Mouse (Mus musculus): ENCODE data around the gene Atmin.

The Atmin gene

DNA sequence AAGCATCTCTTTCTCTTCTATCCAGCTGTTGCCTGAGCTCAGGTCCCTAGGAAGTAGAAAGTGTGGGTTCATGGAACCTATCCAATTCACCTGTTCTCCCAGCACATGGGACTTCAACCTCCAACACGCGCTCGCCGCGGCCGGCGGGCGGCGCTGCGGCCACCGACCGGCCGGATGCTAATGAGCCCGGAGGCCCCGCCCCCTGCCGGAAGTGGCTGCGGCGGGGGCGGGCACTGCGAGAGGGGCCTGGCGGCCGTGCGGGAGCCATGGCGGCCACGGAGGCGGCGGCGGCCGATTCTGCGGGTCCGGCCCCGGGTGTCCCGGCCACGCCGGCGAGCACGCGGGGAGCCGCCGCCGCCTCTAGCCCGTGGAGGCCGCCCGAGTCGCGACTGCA lies at the start of gene Atmin:
TSS of gene Atmin (plus strand) at position 233 of the 394 bp plus-strand sequence.
- DNase-seq (ENCODE audit: low read depth, low spot score) = peak; percentile 56

- no peak for DNase-seq (ENCODE audit: low read depth, low spot score)
These were observed 49.3 kb upstream of the Atmin start for GRCm38 (mm10) chr8:116893938-116894337.

- DNase-seq (ENCODE audit: low read depth, low spot score) = no peak
These were observed 47.7 kb upstream of the Atmin start for GRCm38 (mm10) chr8:116895521-116895920.

DNA sequence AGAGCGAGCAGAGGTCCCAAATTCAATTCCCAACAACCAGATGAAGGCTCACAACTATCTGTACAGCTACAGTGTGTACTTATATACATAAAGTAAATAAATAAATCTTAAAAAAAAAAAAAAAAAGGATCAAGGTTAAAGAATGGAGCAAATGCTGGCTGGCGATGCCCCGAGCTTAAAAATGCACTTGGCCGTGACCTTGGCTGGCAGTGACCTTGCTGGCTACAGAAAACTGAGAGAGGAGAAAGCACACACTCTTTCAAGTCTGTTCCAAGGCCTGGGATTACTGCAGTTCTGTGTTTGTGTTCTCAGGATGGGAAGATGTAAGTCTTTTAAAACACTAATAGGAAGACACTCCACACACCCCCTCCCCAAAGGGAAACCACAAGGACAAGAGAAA lies 38.5 kb upstream of the Atmin start:
- DNase-seq (ENCODE audit: low read depth, low spot score) = no peak

- DNase-seq (ENCODE audit: low read depth, low spot score) = no peak
These were observed 37.9 kb upstream of the Atmin start for GRCm38 (mm10) chr8:116905252-116905651.

- no peak for DNase-seq (ENCODE audit: low read depth, low spot score)
These were observed 37.4 kb upstream of the Atmin start for GRCm38 (mm10) chr8:116905836-116906235.

DNA sequence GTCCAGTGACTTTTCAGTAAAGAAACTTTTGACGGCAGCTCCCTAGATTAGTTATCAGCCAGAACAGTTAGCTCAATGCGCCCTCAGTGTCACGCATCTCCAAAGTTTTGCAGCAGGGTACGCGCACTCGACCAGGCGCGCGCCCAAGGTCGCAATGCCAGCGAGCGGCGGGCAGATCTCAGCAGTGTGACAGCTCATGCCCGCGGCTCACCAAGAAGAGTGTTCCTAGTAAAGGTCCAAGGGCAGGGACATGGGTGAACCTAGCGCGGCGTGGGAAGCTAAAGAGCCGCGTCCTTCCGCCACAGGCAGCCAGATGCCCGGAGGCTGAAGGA lies 22.2 kb upstream of the Atmin start:
- no peak for DNase-seq (ENCODE audit: low read depth, low spot score)

DNA sequence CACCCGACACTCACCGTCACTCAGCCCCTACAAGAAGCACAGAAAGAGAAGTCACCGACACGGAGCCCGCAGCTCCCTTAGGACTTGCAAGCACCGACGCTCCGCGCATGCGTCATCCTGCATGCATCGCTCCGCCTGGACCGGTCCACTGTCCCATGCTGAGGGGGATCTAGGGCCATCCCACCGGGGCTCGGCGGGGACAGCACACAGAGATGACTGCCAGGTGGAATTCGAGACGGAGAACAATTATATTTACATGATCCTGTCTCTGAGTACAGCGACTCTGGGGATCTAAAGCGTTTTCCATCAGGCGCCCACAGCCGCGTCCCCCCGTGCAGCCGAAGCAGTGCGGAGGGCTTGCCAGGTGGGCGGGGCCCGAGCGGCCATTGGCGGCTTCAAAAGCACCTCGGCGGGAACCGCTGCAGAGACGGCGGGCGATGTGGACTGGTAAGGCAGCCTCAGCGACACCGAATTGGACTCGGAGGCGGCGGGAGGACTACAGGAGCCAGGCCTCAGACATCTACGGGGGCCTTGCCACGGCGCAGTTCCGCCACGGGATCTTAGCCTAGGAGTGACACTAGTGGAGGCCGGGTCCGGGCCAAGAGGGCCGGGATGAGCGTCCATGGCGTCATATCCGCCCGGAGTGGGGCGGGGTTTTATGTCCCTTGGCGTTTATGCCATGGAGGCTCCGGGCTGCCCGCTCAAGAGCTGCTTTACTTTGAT lies 21.7 kb upstream of the Atmin start, which contains the start of the genes Cmc2 and Cenpn:
TSS of gene Cmc2 (minus strand) at position 119 of the 723 bp plus-strand sequence.
TSS of gene Cenpn (plus strand) at position 394 of the 723 bp plus-strand sequence.
- peak; percentile 90 for DNase-seq (ENCODE audit: low read depth, low spot score)

DNA sequence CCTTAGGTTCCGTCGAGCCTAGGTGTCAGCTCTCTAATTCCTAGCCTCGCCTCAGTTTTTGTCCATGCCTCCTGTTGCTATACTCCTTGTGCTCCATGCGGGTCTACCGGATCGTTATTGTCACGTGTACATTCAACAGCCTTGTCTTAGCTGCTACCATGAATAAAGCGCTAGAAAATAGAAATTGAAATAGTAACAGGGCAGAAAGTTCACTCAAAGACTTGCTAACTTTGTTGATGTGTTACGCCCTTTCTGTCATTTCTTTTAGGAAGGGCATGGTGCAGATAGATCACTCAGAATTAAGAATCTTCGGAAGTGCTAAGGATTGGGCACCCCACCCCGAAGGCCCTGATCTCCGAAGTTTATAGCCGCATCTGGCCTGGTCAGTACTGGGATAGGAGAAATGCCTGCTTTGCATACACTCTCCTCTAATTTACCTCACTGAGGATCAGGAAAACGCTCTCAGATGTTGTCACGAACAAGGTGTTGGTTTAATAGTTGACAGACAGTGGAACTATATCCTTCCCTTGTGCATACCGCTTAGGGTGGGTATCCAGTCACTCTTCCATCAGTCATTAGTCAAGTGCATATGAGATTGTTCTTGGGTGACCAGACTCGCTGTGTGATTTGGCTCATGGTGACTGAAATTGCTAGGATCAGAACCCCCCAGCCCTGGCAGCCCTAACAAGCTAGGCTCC lies 21.0 kb upstream of the Atmin start:
- no peak for DNase-seq (ENCODE audit: low read depth, low spot score)

DNA sequence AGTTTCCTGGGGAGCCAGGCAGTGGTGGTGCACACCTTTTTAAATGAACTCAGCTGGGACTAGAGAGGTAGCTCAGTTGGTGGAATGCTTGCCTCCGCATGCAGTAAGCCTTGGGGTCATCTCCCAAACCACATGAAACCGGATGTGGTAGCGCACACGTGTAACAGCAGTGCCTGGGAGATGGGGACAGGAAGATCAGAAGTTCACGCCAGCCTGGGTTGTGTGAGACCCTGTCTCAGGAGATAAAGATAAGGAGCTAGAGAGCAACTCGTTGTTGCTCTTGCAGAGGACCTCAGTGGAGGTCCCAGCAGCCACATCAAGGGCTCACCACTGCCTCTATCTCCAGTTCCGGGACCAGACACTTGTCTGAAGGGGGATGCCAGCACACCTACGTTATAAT lies 19.7 kb upstream of the Atmin start:
- no peak for DNase-seq (ENCODE audit: low read depth, low spot score)

GRCm38 (mm10) chr8:116927880-116928279 lies 15.3 kb upstream of the Atmin start:
- DNase-seq (ENCODE audit: low read depth, low spot score) = no peak

DNA sequence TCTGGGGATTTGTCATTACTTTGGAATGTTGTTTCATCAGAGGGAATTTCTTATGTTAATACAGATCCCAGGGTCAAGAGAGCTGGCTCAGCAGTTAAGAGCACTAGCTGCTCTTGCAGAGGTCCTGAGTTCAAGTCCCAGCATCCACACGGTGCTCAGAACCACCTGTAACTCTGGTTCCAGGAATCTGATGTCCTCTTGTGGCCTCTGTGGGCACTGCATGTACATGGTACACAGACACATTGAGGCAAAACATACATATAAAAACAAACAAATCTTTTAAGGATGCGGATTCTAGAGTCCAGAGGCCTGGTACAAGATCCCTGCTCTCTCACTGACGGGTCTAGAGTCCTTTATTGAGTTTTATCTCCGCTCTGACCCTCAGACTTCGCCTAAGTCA lies 14.6 kb upstream of the Atmin start:
- DNase-seq (ENCODE audit: low read depth, low spot score) = no peak

- no peak for DNase-seq (ENCODE audit: low read depth, low spot score)
These were observed 8.2 kb upstream of the Atmin start for GRCm38 (mm10) chr8:116934976-116935375.

DNA sequence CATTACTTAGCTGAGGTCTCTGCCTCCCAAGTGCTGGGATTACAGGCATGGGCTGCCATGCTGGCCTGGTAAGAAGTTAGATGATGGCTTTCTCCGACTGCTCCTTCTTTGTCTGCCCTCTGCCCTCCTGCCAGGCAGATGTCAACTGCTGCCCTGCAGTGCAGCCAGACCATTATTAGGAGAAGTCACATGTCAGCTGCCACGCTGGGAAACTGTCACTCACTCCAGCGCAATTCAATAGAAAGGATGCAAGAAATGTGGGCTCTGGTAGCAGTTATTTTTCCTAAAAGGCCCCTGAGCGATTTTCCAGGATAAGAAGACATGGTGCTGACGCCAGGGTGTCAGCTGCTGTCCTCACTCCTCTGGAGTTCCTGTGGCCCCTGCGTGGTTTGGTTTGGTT lies 7.7 kb upstream of the Atmin start:
- DNase-seq (ENCODE audit: low read depth, low spot score) = no peak

GRCm38 (mm10) chr8:116942284-116943058 lies 722 bp upstream of the Atmin start:
- DNase-seq (ENCODE audit: low read depth, low spot score) = no peak

- DNase-seq (ENCODE audit: low read depth, low spot score) = no peak
These were observed 577 bp downstream of the Atmin start for GRCm38 (mm10) chr8:116943555-116944384.

DNA sequence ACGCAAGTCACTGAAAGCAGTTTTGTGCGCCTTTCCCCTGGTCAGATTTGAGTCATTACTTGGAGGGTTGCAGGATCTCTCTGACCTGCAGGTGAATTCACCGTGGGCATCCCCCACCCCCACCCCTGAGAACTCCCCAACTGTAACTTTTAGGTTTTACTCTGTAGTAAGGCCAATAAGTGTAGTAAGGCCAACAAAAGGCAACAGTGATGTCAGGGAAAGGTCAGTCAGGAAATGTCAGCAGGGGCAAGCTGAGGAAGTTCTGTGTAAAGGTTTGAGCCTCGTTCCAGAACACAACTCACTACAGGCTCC lies 1.1 kb downstream of the Atmin start:
- no peak for DNase-seq (ENCODE audit: low read depth, low spot score)

- DNase-seq (ENCODE audit: low read depth, low spot score) = no peak
These were observed 2.1 kb downstream of the Atmin start for GRCm38 (mm10) chr8:116945169-116945910.

- no peak for DNase-seq (ENCODE audit: low read depth, low spot score)
These were observed 3.2 kb downstream of the Atmin start for GRCm38 (mm10) chr8:116946268-116946838.

DNA sequence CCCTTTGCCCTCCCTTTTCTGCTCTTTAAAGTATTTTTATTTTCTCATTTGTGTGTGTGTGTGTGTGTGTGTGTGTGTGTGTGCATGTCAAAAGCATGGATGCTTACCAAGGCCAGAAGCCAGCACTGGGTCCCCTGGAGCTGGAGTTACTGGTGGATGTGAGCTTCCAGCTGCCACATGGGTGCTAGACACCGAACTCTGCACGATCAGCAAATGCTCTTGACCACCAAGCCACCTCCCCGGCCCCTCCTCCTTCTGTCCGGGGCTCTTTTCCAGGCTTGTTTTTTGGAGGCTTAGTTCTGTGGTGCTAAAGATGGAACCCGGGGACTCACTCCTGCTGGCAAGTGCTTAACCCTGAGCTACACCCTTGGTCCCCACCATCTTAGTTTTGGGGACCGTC lies 3.7 kb downstream of the Atmin start:
- DNase-seq (ENCODE audit: low read depth, low spot score) = no peak

- no peak for DNase-seq (ENCODE audit: low read depth, low spot score)
These were observed 4.4 kb downstream of the Atmin start for GRCm38 (mm10) chr8:116947589-116947988.
